Mouse (Mus musculus) C2C12 (cell line): Measurements from ENCODE around the gene Anapc7. TPM values are rescaled to one million over a fixed set of nuclear protein-coding genes. Genes with fewer than 3 reads are reported as not detected.
A peak's percentile ranks its signal among the peaks of the same experiment; 100 is the strongest.
"Not testable (repeated sequence)": the region's sequence is repeated elsewhere in the genome, so short reads cannot be mapped to it uniquely, and the experiment has no call there.

ENCODE experiments used
- H3K27me3 ChIP-seq: one replicate; pipeline ENCODE4 v1.6.1; 2011; ENCODE audit not compliant: control insufficient read depth, insufficient read depth, insufficient read length
- H3K36me3 ChIP-seq: one replicate; pipeline ENCODE4 v1.6.1; 2011; ENCODE audit not compliant: control insufficient read depth, insufficient read depth
- H3K4me3 ChIP-seq: one replicate; pipeline ENCODE4 v1.5.1; 2011; ENCODE audit warnings: mild to moderate bottlenecking, control low read depth; ENCODE audit not compliant: poor library complexity, insufficient read depth, severe bottlenecking
- H3K79me2 ChIP-seq: one replicate; pipeline ENCODE4 v1.6.1; 2011; ENCODE audit not compliant: control insufficient read depth, insufficient read depth
- H3K79me3 ChIP-seq: one replicate; pipeline ENCODE4 v1.6.1; 2011; ENCODE audit warnings: low read depth, control low read depth
- H3ac ChIP-seq: one replicate; pipeline ENCODE3; 2011; ENCODE audit warnings: low read depth; ENCODE audit not compliant: control insufficient read depth, insufficient read length
- CEBPB ChIP-seq: IDR thresholded peaks from one replicate; pipeline ENCODE4 v1.6.1; 2011; ENCODE audit warnings: low read depth, mild to moderate bottlenecking, control low read depth, moderate library complexity
- CTCF ChIP-seq: IDR thresholded peaks from one replicate; pipeline ENCODE4 v1.5.1; 2011; ENCODE audit not compliant: control insufficient read depth, insufficient read depth, insufficient read length
- FOSL1 ChIP-seq: IDR thresholded peaks from one replicate; pipeline ENCODE4 v1.8.0; 2011; ENCODE audit warnings: mild to moderate bottlenecking, low read length; ENCODE audit not compliant: poor library complexity, insufficient read depth, severe bottlenecking
- MAX ChIP-seq: IDR thresholded peaks from one replicate; pipeline ENCODE4 v1.6.1; 2011; ENCODE audit warnings: mild to moderate bottlenecking, control low read depth
- MYOD1 ChIP-seq: IDR thresholded peaks from one replicate; pipeline ENCODE4 v1.6.1; 2011; ENCODE audit warnings: low read depth; ENCODE audit not compliant: control insufficient read depth, insufficient read length
- MYOG ChIP-seq: IDR thresholded peaks from one replicate; pipeline ENCODE4 v1.6.1; 2011; ENCODE audit not compliant: control insufficient read depth, insufficient read length; ENCODE audit errors: extremely low read depth
- USF1 ChIP-seq: IDR thresholded peaks from one replicate; pipeline ENCODE4 v1.6.1; 2011; ENCODE audit warnings: low read depth, mild to moderate bottlenecking, control low read depth, moderate library complexity
- polyA plus RNA-seq: library from polyadenylated mRNA; unstranded; fragments of >200 nt; fragmentation: generic; extraction: Trizol; gene quantifications from one replicate; pipeline ENCODE4 v1.2.1, GENCODE M21; 2012; ENCODE audit warnings: missing spikeins

The Anapc7 gene
- polyA plus RNA-seq, 1 experiment = 45.3 TPM

GRCm38 (mm10) chr5:122411892-122412291, 9.6 kb upstream of the Anapc7 start:
- Histone ChIP-seq H3K79me2 (no peaks in the 10 kb centered on the region), H3K27me3 (no peaks in the 10 kb centered on the region), H3K79me3 (no peaks in the 10 kb centered on the region), H3K4me3 (no peak overlapping the region), H3ac (no peak overlapping the region), H3K36me3 (peaks cover 6% of the 10 kb centered on the region)
- TF ChIP-seq FOSL1 = no peak
- TF ChIP-seq USF1 = no peak
- no peak for TF ChIP-seq MYOG
- no peak for TF ChIP-seq MYOD1
- TF ChIP-seq CTCF = no peak
- TF ChIP-seq MAX = no peak
- TF ChIP-seq CEBPB = no peak

- Histone ChIP-seq H3K4me3 (no peak overlapping the region), H3ac (no peak overlapping the region), H3K79me2 (no peaks in the 10 kb centered on the region), H3K79me3 (no peaks in the 10 kb centered on the region), H3K36me3 (no peaks in the 10 kb centered on the region), H3K27me3 (no peaks in the 10 kb centered on the region)
- TF ChIP-seq MAX (no peak), CTCF (no peak), MYOD1 (no peak), FOSL1 (no peak), USF1 (no peak), CEBPB (no peak), MYOG (no peak)
Measured at GRCm38 (mm10) chr5:122412826-122413225, 8.7 kb upstream of the Anapc7 start.

- no peaks in the 10 kb centered on the region for H3K27me3 ChIP-seq
- no peak overlapping the region for H3K4me3 ChIP-seq
- H3ac ChIP-seq = no peak overlapping the region
- no peaks in the 10 kb centered on the region for H3K79me3 ChIP-seq
- no peaks in the 10 kb centered on the region for H3K79me2 ChIP-seq
- no peaks in the 10 kb centered on the region for H3K36me3 ChIP-seq
- TF ChIP-seq USF1 (no peak), MYOG (no peak), CTCF (no peak), FOSL1 (no peak), MAX (no peak), CEBPB (no peak), MYOD1 (no peak)
Measured at GRCm38 (mm10) chr5:122414351-122414750, 7.1 kb upstream of the Anapc7 start.

- Histone ChIP-seq H3K27me3 (no peaks in the 10 kb centered on the region), H3K79me3 (no peaks in the 10 kb centered on the region), H3K36me3 (no peaks in the 10 kb centered on the region), H3ac (no peak overlapping the region), H3K4me3 (no peak overlapping the region), H3K79me2 (no peaks in the 10 kb centered on the region)
- no peak for TF ChIP-seq MYOG
- no peak for TF ChIP-seq MYOD1
- no peak for TF ChIP-seq USF1
- TF ChIP-seq MAX = no peak
- no peak for TF ChIP-seq FOSL1
- no peak for TF ChIP-seq CTCF
Measured at GRCm38 (mm10) chr5:122415465-122415864, 6.0 kb upstream of the Anapc7 start.

- H3K36me3 ChIP-seq, H3ac ChIP-seq, H3K4me3 ChIP-seq, H3K27me3 ChIP-seq: not testable (repeated sequence)
- Histone ChIP-seq H3K79me3 (peaks cover 23% of the 10 kb centered on the region), H3K79me2 (peaks cover 34% of the 10 kb centered on the region)
Measured at GRCm38 (mm10) chr5:122420676-122421075, 817 bp upstream of the Anapc7 start.

- Histone ChIP-seq H3ac (peak overlapping the region; percentile 98), H3K4me3 (peak overlapping the region; percentile 92), H3K79me3 (peaks cover 32% of the 10 kb centered on the region), H3K79me2 (peaks cover 51% of the 10 kb centered on the region), H3K27me3 (no peaks in the 10 kb centered on the region), H3K36me3 (peaks cover 4% of the 10 kb centered on the region)
- TF ChIP-seq FOSL1 (no peak), USF1 (no peak), MYOD1 (no peak), MYOG (no peak), CTCF (no peak), MAX (peak; percentile 91)
Measured at GRCm38 (mm10) chr5:122422071-122422964, 825 bp downstream of the Anapc7 start.
